In genomic region chr15:25252648-25253567, GRCm38 (mm10) we compare ENCODE assay signal across 18 mouse cellular contexts.
DNase-seq lines count a peak whose midpoint lies in the region; ATAC-seq lines count a peak whose summit lies in the region.
"Had no signal": no experiment of that assay in that cellular context is flagged by ENCODE, and none has a peak within 500 bp of the region (broad histone marks: within the 10 kb centered on the region; RNA-seq: fewer than 3 reads in every experiment).

No protein-coding gene starts in this region.

- DNase-seq in forebrain, embryonic 11.5 days (ENCODE audit: low spot score) = no peak
- DNase-seq in hindbrain, embryonic 10.5 days (ENCODE audit: low spot score) = peak; percentile 12
- no peak for DNase-seq in midbrain, embryonic 10.5 days (ENCODE audit: low spot score)
- no peak for DNase-seq in liver, embryonic 11.5 days (ENCODE audit: low spot score)
- DNase-seq in yolk sac, embryonic 10.5 days (ENCODE audit: low spot score) = no peak
- DNase-seq in kidney, postnatal 10 days = no peak
- DNase-seq: adrenal gland, postnatal 25 days; cerebellum, postnatal 14 days; gastrocnemius, postnatal 14 days; heart, postnatal 36 days; lung, postnatal 10 days had no signal

- peak overlapping the region; percentile 68 for H3K27ac ChIP-seq in forebrain, embryonic 12.5 days
- H3K27ac ChIP-seq in forebrain, embryonic 11.5 days (ENCODE audit: low read depth, low read length) = no peak overlapping the region
- H3K27ac ChIP-seq in hindbrain, embryonic 10.5 days = peak overlapping the region; percentile 26; the same call in 1 of the 2 replicates
- 0 out of 2 replicates have a peak overlapping the region, but pooled peaks have one; percentile 3 for H3K27ac ChIP-seq in midbrain, embryonic 10.5 days (replicated peaks)
- peak overlapping the region; percentile 78 for H3K27ac ChIP-seq in neural tube, embryonic 13.5 days (replicated peaks)
- no peak overlapping the region for H3K27ac ChIP-seq in liver, embryonic 11.5 days (ENCODE audit: low read depth, low read length)
- H3K27ac ChIP-seq: kidney, postnatal 0 days; liver, embryonic 14.5 days had no signal

- H3K4me3 ChIP-seq in forebrain, embryonic 12.5 days (replicated peaks) = no peak overlapping the region
- H3K4me3 ChIP-seq in forebrain, embryonic 11.5 days (ENCODE audit: low read depth, low read length) = no peak overlapping the region
- no peak overlapping the region for H3K4me3 ChIP-seq in hindbrain, embryonic 10.5 days
- H3K4me3 ChIP-seq in midbrain, embryonic 10.5 days = no peak overlapping the region
- H3K4me3 ChIP-seq in neural tube, embryonic 13.5 days = no peak overlapping the region
- no peak overlapping the region for H3K4me3 ChIP-seq in liver, embryonic 11.5 days (ENCODE audit: low read depth, low read length)

- no peaks in the 10 kb centered on the region for H3K36me3 ChIP-seq in forebrain, embryonic 12.5 days (replicated peaks)
- H3K36me3 ChIP-seq in forebrain, embryonic 11.5 days (ENCODE audit: control insufficient read depth, insufficient read depth, low read length) = no peaks in the 10 kb centered on the region
- H3K36me3 ChIP-seq in hindbrain, embryonic 10.5 days = no peaks in the 10 kb centered on the region
- no peaks in the 10 kb centered on the region for H3K36me3 ChIP-seq in midbrain, embryonic 10.5 days
- H3K36me3 ChIP-seq in neural tube, embryonic 13.5 days = no peaks in the 10 kb centered on the region
- no peaks in the 10 kb centered on the region for H3K36me3 ChIP-seq in liver, embryonic 11.5 days (ENCODE audit: control insufficient read depth, insufficient read depth, low read length)

- H3K4me2 ChIP-seq in forebrain, embryonic 12.5 days = no peak overlapping the region
- H3K4me2 ChIP-seq in forebrain, embryonic 11.5 days (ENCODE audit: low read depth, low read length, severe bottlenecking) = no peak overlapping the region
- peak overlapping the region; percentile 29 for H3K4me2 ChIP-seq in neural tube, embryonic 13.5 days
- no peak overlapping the region for H3K4me2 ChIP-seq in liver, embryonic 11.5 days
- H3K4me2 ChIP-seq: heart, embryonic 11.5 days had no signal

- H3K9ac ChIP-seq in forebrain, embryonic 12.5 days = no peak overlapping the region
- no peak overlapping the region for H3K9ac ChIP-seq in forebrain, embryonic 11.5 days (ENCODE audit: low read length)
- 0 out of 2 replicates have a peak overlapping the region, but pooled peaks have one; percentile 8 for H3K9ac ChIP-seq in neural tube, embryonic 13.5 days
- no peak overlapping the region for H3K9ac ChIP-seq in liver, embryonic 11.5 days (ENCODE audit: low read depth, low read length)
- H3K9ac ChIP-seq: liver, embryonic 14.5 days had no signal

- ATAC-seq in forebrain, embryonic 12.5 days (ENCODE audit: low FRiP score) = peak; percentile 75; the same call in 1 of the 2 replicates
- ATAC-seq in forebrain, embryonic 11.5 days (replicated peaks; ENCODE audit: low FRiP score) = no peak; the same call in 1 of the 2 replicates
- ATAC-seq in neural tube, embryonic 13.5 days (ENCODE audit: low read depth) = peak; percentile 94
- no peak for ATAC-seq in liver, embryonic 11.5 days (replicated peaks; ENCODE audit: low FRiP score)
- ATAC-seq: activated CD4-positive, CD25-positive, alpha-beta regulatory T cell, adult 4 months; intestine, postnatal 0 days had no signal

- no peaks in the 10 kb centered on the region for H3K4me1 ChIP-seq in forebrain, embryonic 12.5 days
- H3K4me1 ChIP-seq in forebrain, embryonic 11.5 days (replicated peaks; ENCODE audit: control insufficient read depth, insufficient read depth, low read length) = no peaks in the 10 kb centered on the region
- no peaks in the 10 kb centered on the region for H3K4me1 ChIP-seq in hindbrain, embryonic 10.5 days (replicated peaks)
- no peaks in the 10 kb centered on the region for H3K4me1 ChIP-seq in midbrain, embryonic 10.5 days
- peaks cover 8% of the 10 kb centered on the region; the same call in 1 of the 2 replicates for H3K4me1 ChIP-seq in neural tube, embryonic 13.5 days (replicated peaks)
- H3K4me1 ChIP-seq in liver, embryonic 11.5 days (replicated peaks; ENCODE audit: control insufficient read depth, insufficient read depth, low read length) = no peaks in the 10 kb centered on the region

- no peaks in the 10 kb centered on the region for H3K27me3 ChIP-seq in forebrain, embryonic 12.5 days
- no peaks in the 10 kb centered on the region for H3K27me3 ChIP-seq in forebrain, embryonic 11.5 days (ENCODE audit: control insufficient read depth, insufficient read depth, low read length)
- no peaks in the 10 kb centered on the region for H3K27me3 ChIP-seq in hindbrain, embryonic 10.5 days (ENCODE audit: insufficient read depth, poor library complexity, severe bottlenecking)
- H3K27me3 ChIP-seq in midbrain, embryonic 10.5 days (ENCODE audit: low read depth, poor library complexity, severe bottlenecking) = no peaks in the 10 kb centered on the region
- no peaks in the 10 kb centered on the region for H3K27me3 ChIP-seq in neural tube, embryonic 13.5 days
- no peaks in the 10 kb centered on the region for H3K27me3 ChIP-seq in liver, embryonic 11.5 days (replicated peaks; ENCODE audit: control insufficient read depth, insufficient read depth, low read length)

- 71% methylated on average over 13 of the region's 13 CpGs for WGBS in forebrain, embryonic 12.5 days
- WGBS in forebrain, embryonic 11.5 days = 78% methylated on average over 13 of the region's 13 CpGs
- 80% methylated on average over 13 of the region's 13 CpGs for WGBS in hindbrain, embryonic 10.5 days
- WGBS in midbrain, embryonic 10.5 days = 83% methylated on average over 13 of the region's 13 CpGs
- WGBS in neural tube, embryonic 13.5 days = 44% methylated on average over 13 of the region's 13 CpGs
- 80% methylated on average over 13 of the region's 13 CpGs for WGBS in liver, embryonic 11.5 days

- H3K9me3 ChIP-seq in forebrain, embryonic 12.5 days = no peaks in the 10 kb centered on the region
- no peaks in the 10 kb centered on the region for H3K9me3 ChIP-seq in forebrain, embryonic 11.5 days (ENCODE audit: control insufficient read depth, low read length)
- no peaks in the 10 kb centered on the region for H3K9me3 ChIP-seq in hindbrain, embryonic 10.5 days
- H3K9me3 ChIP-seq in midbrain, embryonic 10.5 days (replicated peaks) = no peaks in the 10 kb centered on the region
- no peaks in the 10 kb centered on the region for H3K9me3 ChIP-seq in neural tube, embryonic 13.5 days
- H3K9me3 ChIP-seq in liver, embryonic 11.5 days (ENCODE audit: control insufficient read depth, low read length) = no peaks in the 10 kb centered on the region

Comparison
In these comparisons a context has a peak if more than half of its experiments do, and no peak if none do; other contexts are left out.
1. ATAC-seq: peak in forebrain, embryonic 12.5 days (single experiment) and neural tube, embryonic 13.5 days (single experiment); none in forebrain, embryonic 11.5 days (single experiment) and liver, embryonic 11.5 days (single experiment).
2. H3K27ac ChIP-seq: peak in forebrain, embryonic 12.5 days (single experiment), hindbrain, embryonic 10.5 days (single experiment), midbrain, embryonic 10.5 days (single experiment) and neural tube, embryonic 13.5 days (single experiment); none in forebrain, embryonic 11.5 days (single experiment) and liver, embryonic 11.5 days (single experiment).